Mouse (Mus musculus) bone marrow, adult 2 months (tissue): ENCODE results near the gene Crocc2. TPM values are rescaled to one million over a fixed set of nuclear protein-coding genes. Genes with fewer than 3 reads are reported as not detected.

Source experiments
- H3K27ac ChIP-seq: fragments of 200-500 bp; 2 replicates; pipeline ENCODE4 v1.5.1; 2012; ENCODE audit warnings: low read depth, mild to moderate bottlenecking, control low read depth, inconsistent platforms, low read length; ENCODE audit not compliant: control insufficient read depth, poor library complexity, insufficient read depth
- H3K4me1 ChIP-seq: fragments of 200-500 bp; 2 replicates; pipeline ENCODE4 v1.6.1; 2011; ENCODE audit warnings: low read length; ENCODE audit not compliant: control insufficient read depth, insufficient read depth
- H3K4me3 ChIP-seq: fragments of 200-500 bp; replicated peaks from 2 replicates; pipeline ENCODE3; 2011; ENCODE audit warnings: mild to moderate bottlenecking, low read depth, low read length, control low read depth; ENCODE audit not compliant: control insufficient read depth
- CTCF ChIP-seq: fragments of 200-500 bp; IDR thresholded peaks from 2 replicates; pipeline ENCODE4 v1.5.1; 2011; ENCODE audit warnings: low read length, control low read depth; ENCODE audit not compliant: control insufficient read depth, insufficient read depth
- POLR2A ChIP-seq: fragments of 200-500 bp; IDR thresholded peaks from 2 replicates; pipeline ENCODE4 v1.6.1; 2011; ENCODE audit warnings: low read depth, mild to moderate bottlenecking, control low read depth, low read length, borderline replicate concordance; ENCODE audit not compliant: control insufficient read depth
- WGBS: fragments of 180-500 bp; shearing (Covaris S2); methylation state at CpG from one replicate; pipeline ENCODE4 v1.1.7; 2018; 5-methylcytosine and 5-hydroxymethylcytosine counted together
- polyA plus RNA-seq: library from polyadenylated mRNA; stranded (reverse); fragments of >200 nt; gene quantifications from 2 replicates; pipeline ENCODE4 v1.2.4, GENCODE M21; 2011; ENCODE audit warnings: low replicate concordance; ENCODE audit not compliant: missing spikeins, insufficient read depth, insufficient read length

The Crocc2 gene
- polyA plus RNA-seq, 1 experiment: not detected

DNA sequence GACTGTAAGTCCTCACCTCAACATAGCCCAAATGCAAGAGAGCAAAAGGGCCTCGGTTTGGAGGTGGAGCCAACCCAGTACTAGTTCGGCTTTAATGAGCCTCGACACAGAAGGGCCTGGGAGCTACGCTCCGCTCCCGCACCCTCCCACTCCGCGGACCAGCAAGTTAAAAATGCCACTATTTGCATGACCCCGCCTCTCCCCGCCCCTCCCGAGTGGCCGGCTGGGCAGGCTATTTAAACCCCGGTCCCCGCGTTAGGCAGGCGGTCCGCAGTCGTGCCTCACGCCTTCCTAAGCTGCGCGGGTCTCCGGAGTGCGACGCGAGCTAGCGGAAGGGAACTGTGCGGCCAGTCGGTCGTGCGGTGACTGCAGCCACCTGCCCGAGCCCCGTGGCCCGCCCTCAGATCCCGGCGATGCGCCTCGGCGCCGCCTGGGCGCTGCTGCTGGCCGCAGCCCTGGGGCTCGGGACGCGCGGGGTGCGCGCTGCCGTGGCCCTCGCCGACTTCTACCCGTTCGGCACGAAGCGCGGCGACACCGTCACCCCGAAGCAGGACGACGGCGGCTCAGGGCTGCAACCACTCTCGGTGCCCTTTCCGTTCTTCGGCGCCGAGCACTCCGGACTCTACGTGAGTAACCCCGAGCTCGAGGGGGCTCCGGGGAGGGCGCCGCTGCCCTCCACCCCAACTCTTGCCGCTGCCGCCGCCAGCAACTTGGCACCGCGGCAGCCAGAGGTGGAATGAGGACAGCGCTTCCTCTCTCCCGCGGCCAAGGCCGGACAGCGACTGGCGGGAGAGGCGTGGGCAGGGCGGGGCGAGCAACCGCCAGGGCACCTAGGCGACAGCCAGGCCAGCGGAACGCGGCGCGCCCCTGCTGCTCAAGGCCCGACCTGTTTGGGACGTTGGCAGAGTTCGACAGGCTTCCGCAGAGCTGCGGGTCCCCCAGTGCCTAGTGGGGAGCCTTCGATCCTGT is 67.3 kb downstream of the Crocc2 start, which contains the start of gene Sned1:
Sned1 (plus strand) TSS at position 266 of the 969 bp plus-strand sequence.
- Histone ChIP-seq H3K4me3 (peak within 1 kb of the TSS; percentile 50), H3K4me1 (no peaks in the 10 kb centered on the region), H3K27ac (no peak within 1 kb of the TSS)
- 1% methylated on average over 100 of the region's 100 CpGs for WGBS
- TF ChIP-seq CTCF: no peak
- peak; percentile 67; the same call in 1 of the 2 replicates for TF ChIP-seq POLR2A

DNA sequence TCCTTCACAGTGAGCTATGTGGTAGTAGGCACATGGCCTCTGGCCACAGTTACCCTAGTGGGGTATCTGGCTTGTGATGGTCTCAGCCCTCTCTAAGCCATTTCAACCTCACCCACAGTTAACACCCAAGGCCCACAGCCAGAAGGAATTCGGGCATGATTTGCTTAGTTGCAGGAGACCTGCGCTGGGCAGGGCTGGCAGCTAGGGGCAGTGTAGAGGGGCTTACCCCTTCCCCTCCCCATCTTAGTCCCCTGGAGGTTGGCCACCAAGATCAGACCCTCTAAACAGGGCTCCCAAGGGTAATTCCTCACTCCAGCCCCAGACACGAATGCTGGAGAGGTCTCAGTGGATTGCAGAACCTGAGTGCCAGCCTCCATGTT is 68.0 kb downstream of the Crocc2 start:
- TF ChIP-seq CTCF: peak; percentile 16; the same call in 1 of the 2 replicates
- TF ChIP-seq POLR2A: no peak
- Histone ChIP-seq H3K4me1 (no peaks in the 10 kb centered on the region), H3K27ac (no peak overlapping the region), H3K4me3 (peak overlapping the region; percentile 50)
- 22% methylated on average over 3 of the region's 3 CpGs for WGBS

DNA sequence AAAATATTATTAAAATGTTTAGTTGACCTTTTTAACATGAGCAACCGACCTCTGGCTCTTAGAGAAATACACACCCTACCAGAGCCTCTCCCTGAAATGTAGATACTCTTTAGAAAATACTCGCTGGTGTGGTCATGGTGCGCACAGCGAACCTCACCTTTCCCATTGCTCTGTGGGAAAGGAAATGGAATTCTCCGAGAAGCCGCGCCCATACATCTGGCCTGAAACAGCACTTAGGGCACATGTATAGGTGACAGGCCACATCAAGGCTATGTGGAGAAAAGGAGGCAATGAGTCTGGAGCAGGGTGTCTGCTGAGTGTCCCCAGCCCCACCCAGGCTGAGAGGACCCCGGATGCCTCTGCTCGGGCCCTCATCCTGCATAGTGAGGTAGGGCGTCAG is 69.2 kb downstream of the Crocc2 start:
- WGBS: 83% methylated on average over 10 of the region's 10 CpGs
- TF ChIP-seq CTCF: no peak
- no peak for TF ChIP-seq POLR2A
- no peaks in the 10 kb centered on the region for H3K4me1 ChIP-seq
- H3K4me3 ChIP-seq: no peak overlapping the region
- no peak overlapping the region for H3K27ac ChIP-seq

DNA sequence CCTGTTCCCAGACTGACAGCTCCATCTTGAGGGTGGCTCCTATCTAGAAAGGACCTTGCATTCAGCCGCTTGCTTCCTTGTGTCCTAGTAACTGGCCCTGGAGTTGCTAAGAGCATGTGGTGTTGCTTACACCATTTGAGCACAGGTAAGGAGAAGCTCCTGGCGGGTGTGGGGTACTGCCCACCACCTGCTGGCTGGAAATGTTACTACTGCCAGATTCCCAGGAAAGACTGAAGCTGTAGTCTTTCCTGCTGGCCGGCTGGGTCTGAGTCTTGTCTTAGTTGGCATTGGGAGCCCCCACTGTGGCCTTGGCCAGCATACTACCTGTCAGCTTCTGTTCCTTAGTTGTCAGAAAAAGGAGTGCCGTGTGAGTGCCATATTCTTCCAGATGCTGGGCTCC is 69.7 kb downstream of the Crocc2 start:
- H3K4me1 ChIP-seq: no peaks in the 10 kb centered on the region
- no peak overlapping the region for H3K27ac ChIP-seq
- H3K4me3 ChIP-seq: no peak overlapping the region
- 66% methylated on average over 4 of the region's 4 CpGs for WGBS
- no peak for TF ChIP-seq POLR2A
- TF ChIP-seq CTCF: no peak

DNA sequence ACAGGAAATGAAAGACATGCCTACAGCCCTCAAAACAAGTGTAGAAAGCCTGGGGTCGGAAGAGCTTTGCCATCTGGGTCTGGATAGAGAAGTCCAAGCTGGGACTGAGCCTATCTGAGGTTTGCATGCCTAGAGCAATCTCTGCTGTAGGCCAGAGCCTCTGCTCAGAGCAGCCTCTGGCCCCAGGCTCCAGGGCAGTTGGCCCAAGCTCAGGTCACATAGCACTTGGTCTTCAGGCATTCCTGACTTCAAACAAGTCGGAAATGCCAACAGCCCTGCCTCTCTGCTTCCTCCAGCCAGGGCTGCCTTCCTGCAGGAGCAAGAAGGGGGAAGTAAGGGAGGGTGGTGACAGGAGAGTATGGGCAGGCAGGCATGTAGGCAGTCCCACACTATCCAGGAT is 77.4 kb downstream of the Crocc2 start:
- no peak overlapping the region for H3K27ac ChIP-seq
- 54% methylated on average over 2 of the region's 2 CpGs for WGBS
- H3K4me1 ChIP-seq: no peaks in the 10 kb centered on the region
- TF ChIP-seq POLR2A (no peak), CTCF (no peak)
- no peak overlapping the region for H3K4me3 ChIP-seq

DNA sequence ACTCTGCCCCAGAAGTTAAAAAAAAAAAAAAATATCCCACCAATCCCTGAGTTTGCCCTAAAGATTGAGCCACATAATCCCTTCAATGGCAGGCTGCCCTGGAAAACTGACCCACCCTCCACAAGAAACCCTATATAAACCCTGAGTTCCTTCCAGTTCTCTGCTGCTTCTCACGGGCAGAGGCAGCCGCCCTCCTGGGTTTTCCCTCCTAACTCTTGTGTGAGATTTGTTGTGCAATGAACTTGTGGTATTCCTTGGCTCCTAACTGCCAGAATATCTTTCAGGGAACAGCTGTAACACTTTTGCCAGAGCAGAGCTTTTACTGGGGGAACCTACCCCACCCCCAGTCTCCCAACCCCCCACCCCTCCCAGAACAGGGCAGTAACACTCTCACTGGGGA is 84.1 kb downstream of the Crocc2 start:
- no peaks in the 10 kb centered on the region for H3K4me1 ChIP-seq
- no peak for TF ChIP-seq POLR2A
- no peak for TF ChIP-seq CTCF
- WGBS: 52% methylated on average over 2 of the region's 2 CpGs

DNA sequence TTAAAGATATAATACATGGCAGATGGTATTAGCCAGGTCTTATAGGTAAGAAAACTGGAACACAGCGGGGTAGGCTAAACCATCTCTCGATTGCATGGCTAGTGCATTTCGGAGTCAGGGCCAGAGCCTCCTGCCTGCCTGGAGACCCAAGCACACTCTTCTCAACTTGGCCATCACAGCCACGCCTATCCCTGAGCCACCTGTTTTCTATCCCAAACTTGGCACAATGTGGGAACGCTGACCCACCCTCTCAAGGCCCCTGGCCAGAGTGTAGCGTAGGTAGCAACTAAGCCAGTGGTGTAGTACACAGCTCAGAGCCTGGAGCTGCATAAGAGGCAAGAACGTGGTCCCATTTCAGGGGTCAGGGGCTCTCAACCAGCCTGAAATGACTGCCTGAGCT is 87.2 kb downstream of the Crocc2 start:
- H3K4me1 ChIP-seq: no peaks in the 10 kb centered on the region
- TF ChIP-seq CTCF (no peak), POLR2A (no peak)
- WGBS: 83% methylated on average over 7 of the region's 7 CpGs
- no peak overlapping the region for H3K4me3 ChIP-seq
- H3K27ac ChIP-seq: no peak overlapping the region

More for the DNA sequence above, 84.1 kb downstream of the Crocc2 start:
- no peak overlapping the region for H3K27ac ChIP-seq
- no peak overlapping the region for H3K4me3 ChIP-seq

DNA sequence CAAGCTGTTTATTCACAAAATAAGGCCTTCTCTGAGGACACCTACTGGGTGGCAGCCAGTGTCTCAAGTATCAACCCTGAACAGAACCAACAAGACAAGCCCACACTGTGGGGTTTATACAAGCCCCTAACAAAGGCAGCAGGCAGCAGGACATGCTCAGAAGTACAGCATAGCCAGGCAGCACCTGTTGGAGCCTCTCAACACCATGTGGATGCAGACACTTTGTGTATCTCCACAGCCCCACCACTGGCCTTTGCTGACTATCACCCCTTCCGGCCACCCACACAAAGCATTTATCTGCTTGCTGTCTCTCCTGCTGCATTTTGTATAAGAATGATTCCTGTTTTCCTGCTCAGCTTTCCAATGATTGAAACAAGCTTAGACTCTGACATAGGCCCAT is 89.0 kb downstream of the Crocc2 start:
- no peak overlapping the region for H3K4me3 ChIP-seq
- TF ChIP-seq POLR2A (no peak), CTCF (no peak)
- 92% methylated on average over 1 of the region's 1 CpGs for WGBS
- H3K4me1 ChIP-seq: no peaks in the 10 kb centered on the region
- H3K27ac ChIP-seq: no peak overlapping the region

DNA sequence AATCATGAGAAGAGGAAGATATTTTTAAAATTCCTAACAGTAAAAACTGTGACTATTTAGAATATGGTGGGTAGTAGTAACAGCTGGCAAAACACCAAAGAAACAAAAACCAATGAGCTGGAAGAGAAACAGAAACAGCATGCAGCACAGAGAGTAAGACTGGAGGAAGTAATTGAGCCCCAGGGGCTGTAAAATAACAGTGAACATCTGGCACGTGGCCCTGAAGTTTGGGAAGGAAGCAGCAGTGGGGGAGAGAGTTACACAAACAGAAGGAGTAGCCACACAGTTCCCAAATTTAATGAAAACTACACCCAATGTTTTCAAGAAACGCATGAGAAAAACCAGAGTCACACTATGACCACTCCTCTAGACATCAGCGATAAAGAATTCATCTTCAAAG is 98.7 kb downstream of the Crocc2 start:
- no peak overlapping the region for H3K27ac ChIP-seq
- TF ChIP-seq CTCF (no peak), POLR2A (no peak)
- H3K4me1 ChIP-seq: no peaks in the 10 kb centered on the region
- WGBS: 24% methylated on average over 3 of the region's 3 CpGs
- no peak overlapping the region for H3K4me3 ChIP-seq

DNA sequence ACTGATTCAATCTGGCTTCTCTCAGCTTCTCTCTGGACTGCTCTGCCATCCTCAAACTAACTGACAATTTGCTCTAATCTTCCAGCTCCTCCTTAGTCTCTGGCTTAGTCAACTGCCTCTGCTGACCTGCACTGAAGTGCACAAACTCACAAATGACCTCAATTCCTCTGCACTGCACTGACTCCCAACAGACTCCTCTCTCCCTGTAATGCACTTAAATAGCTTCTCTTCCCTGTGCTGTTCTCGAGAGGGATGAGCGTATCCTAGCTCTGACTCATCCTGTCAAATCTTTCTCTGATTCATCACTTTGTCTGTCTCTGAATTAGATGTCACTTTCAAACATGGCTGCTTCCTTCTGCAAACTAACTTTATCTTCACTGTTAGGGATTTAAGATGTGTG is 99.7 kb downstream of the Crocc2 start:
- Histone ChIP-seq H3K4me3 (no peak overlapping the region), H3K27ac (no peak overlapping the region), H3K4me1 (no peaks in the 10 kb centered on the region)
- TF ChIP-seq POLR2A (no peak), CTCF (no peak)
- WGBS: 81% methylated on average over 2 of the region's 2 CpGs
